Mouse (Mus musculus): ENCODE results near the gene S100a11. TPM values are rescaled to one million over a fixed set of nuclear protein-coding genes. Genes with fewer than 3 reads are reported as not detected.
"Not testable (repeated sequence)": the region's sequence is repeated elsewhere in the genome, so short reads cannot be mapped to it uniquely, and the experiment has no call there.

The S100a11 gene
- total RNA-seq, 1 experiment from 2014 or later = 205 TPM

DNA sequence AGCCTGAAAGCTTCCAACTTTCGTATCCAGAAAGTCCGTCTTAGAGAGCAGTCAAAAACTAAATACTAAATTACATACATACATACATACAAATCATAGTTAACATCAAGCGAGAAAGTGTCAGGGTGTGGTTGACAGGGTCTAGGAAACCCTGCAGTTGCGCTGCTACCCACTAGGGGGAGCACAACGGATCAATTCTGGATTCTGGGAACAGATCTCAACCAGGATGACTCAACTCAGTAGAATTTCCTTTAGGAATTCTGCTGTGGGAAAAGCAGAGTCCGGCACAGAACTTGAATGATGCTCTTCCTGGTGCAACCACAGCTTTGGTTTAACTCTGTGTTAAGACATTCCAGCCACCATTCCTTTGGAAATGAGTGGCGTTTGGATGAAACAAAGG is 2.3 kb downstream of the S100a11 start:
- DNase-seq = peak; percentile 63

DNA sequence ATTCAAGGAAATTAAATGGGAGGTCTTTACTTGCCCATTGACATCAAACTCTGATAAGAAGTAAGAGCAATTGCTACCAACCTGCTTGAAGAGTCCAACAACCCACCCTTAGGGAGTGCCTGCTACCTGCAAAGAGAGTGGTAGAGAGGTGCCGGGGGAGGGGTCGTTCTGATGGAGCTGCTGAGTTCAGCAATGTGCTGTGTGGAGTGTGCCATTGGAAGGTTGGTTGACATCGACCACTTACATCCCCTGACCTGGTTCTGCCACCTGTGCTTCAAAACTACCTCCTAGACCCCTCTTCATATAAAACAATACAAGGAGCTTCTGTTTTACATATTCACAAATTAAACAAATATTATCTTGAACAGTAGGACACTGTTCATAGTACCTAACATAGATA is 7.0 kb downstream of the S100a11 start:
- no peak for DNase-seq

DNA sequence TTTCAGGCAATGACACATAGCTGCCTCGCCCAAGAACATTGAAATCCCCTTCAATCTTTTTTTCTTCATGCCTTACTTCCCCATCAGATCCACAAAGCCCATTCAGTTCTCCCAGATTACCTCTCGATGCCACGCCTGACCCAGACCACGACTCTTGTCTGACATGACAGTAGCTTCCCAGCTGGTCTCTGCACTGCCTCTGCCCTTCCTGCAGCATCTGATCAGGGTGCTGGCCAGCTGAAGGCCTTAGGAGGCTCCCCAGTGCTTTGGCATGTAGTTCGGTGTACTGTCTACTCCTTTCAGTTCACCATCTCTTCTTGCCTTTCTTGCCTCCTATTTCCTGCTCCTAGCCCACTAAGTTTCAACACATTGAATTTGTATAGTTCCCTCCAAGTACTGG is 8.5 kb downstream of the S100a11 start:
- no peak for DNase-seq

DNA sequence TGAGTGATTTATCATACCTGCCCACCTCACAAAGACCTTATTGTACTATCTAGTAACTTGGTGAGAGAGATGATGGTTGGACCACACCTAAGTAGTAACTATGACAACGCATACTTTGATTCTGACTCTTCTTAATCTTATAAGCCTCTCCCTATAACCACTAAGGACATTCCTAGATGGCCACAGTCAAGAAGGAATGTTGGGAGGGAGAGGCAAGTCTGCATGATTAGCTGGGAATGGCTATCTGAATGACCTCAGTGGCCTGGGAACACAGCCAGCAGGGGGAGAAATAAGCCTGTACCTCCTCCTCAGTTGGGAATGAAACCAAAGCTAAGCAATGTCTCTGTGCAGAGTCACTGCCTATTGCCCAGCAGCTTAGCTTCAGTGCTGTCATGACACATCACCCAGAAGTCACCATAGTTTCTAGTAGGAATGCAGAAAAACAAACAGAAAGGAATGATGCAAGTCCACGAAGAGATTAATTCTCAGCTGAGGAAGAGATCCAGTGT is 16.8 kb downstream of the S100a11 start:
- DNase-seq = peak; percentile 70

DNA sequence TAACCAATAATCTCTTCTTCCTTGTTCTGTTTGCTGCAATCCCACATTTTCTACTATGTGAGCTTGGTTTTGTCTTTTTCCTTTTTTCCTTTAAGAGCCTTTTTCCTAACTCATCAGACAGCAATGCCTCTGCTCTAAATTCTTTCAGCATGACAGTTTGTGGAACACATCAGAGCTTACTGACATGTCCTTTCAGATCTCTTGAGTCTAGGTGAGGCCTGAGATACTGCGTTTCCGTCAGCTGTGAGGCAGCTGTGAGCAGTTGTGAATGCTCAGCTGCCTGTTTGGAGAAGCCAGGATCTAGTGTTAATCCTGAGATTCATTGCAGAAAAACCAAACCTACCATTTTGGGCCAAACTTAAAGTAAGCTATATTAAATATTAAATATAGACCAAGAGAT is 18.2 kb downstream of the S100a11 start:
- no peak for DNase-seq

DNA sequence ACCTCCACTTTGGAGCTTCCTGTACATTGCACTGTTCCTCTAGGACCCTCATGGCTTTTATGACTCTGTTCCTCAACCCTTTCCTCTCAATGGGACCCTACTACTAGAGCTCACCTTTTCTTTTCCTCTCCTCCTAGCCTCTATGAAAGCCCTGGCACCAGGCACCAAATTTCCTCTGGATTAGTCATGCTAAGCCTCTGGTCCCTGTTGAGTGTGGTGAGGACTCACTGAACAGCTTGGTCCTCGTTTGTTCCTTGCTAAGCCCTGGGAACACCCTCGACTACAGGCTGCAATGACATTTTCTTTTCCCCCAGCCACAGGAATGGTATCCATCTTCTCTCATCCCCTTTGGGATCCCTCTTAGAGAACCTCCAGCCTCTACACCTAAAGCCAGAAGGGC is 21.2 kb downstream of the S100a11 start:
- no peak for DNase-seq

DNA sequence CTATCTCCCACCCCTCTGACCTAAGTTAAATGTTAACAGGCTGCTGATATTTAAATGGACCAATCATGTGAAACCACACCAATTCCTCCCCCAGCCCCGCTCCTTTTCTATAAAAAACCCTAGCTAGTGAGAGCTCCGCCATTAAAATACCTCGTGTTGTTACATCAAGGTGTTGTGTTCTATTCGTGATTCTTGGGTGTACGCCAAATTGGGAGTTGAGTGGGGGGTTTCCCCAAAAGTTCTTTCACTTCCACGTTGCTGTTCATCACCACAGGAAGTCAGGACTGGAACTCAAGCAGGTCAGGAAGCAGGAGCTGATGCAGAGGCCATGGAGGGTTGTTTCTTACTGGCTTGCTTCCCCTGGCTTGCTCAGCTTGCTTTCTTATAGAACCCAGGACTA is 23.9 kb downstream of the S100a11 start:
- DNase-seq = not testable (repeated sequence)

DNA sequence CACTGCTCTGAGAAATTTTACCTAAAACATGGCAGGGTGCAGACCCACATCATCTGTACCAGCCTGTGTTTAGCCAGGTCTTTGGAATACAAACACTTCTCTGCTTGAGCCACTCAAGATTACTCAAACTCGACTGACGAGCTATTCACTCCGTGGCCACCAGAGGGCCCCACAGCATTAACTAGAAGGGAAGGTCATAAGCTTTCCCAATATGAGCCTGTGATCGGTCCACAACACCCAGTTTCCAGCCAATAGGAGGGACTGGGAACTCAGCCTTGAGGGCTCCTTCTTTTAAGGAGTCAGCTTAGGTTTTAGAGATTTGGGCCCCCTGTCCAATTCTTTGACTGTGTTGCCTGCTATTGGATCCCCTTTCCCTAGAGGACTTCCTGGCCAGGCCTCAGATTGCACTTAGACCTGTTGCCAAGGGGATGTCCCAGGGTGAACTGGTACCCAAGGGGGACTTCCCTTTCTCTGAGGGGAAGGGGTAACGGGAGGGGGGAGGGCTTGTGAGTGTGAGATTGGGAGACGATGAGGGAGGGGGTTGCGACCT is 26.9 kb downstream of the S100a11 start:
- peak; percentile 88 for DNase-seq

DNA sequence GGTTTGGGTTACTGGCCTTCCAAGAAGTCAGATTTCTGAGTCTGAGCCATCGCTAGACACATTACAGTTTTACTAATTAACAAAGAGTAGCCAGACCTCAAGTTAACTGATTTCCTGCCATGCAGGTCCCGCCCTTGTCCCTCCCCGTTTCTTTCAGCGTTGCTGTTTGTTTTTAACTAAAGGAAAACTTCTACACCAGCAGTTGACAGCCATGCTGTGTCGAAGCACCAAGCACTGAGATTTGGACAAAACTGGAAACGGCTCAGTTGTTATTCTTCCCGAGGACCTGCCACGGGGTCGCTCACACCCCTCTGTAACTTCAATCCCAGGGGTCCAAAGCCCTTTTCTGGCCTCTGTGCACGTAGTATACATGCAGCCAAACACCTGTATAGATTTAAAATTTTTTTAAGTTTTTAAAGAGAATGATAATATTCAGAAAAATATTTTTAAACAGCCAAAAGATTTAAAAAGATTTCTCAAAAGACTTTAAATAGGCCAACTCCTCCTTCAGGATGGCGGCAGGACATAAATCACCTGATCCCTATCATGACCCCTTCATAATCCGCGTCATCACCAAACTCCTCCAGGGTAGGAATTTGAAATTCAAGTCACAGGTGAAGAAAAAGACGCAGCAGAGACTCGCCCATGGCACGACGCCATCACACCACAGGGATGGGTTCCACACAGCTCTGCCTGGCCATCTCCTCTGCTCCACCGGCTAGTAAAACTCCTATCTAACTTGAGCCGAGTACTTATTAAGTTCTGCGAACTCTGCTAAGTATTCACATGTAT is 27.7 kb downstream of the S100a11 start:
- DNase-seq = peak; percentile 3

DNA sequence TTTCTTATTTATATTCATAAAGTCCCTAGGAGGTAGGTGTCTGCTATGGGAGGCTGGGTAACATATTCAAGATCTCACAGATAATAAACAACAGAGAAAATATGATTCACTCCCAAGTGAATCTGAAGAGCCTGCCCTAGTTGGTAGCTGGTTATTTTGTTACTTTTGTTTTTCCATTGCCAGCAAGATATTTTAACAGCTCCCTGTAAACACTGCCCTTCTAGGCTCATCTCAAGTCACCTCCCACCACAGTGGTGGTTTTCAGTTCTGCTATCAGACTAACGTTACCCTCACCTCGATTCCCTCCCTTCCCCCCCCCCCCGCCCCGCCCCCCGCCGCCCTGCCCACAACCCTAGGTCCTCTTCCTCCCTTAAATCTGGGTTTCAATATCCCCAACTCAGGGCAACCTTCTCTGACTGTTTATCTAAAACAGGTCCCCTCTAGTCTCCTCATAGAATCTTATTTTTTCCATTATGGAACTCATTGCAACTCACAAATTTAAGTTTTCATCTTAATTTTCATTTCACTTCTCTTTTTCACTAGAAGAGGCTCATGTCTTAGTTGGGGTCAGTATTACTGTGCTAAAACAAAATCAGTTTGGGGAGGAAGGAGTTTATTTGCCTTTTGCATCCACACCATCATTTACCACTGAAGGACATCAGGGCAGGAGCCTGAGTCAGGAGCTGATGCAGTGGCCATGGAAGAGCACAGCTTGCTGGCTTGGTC is 28.4 kb downstream of the S100a11 start:
- no peak for DNase-seq

DNA sequence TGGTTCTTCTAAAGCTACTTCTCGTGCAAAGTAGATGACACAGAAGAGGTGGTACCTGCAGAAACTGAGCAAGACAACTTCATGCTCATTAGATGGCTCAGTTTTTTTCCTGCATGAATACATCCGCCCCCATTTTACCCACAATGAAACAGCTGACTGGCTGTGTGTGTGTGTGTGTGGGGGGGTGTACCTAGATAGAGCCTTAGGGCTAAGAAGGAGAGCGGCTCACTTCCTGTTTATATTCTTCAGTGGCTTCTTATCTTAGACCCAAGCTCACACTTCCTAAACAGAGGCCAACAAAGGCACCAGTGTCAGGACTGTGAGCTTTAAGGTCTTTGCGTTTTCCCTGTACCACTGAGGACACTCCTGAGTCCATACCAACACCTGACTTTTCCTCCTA is 29.7 kb downstream of the S100a11 start:
- no peak for DNase-seq

DNA sequence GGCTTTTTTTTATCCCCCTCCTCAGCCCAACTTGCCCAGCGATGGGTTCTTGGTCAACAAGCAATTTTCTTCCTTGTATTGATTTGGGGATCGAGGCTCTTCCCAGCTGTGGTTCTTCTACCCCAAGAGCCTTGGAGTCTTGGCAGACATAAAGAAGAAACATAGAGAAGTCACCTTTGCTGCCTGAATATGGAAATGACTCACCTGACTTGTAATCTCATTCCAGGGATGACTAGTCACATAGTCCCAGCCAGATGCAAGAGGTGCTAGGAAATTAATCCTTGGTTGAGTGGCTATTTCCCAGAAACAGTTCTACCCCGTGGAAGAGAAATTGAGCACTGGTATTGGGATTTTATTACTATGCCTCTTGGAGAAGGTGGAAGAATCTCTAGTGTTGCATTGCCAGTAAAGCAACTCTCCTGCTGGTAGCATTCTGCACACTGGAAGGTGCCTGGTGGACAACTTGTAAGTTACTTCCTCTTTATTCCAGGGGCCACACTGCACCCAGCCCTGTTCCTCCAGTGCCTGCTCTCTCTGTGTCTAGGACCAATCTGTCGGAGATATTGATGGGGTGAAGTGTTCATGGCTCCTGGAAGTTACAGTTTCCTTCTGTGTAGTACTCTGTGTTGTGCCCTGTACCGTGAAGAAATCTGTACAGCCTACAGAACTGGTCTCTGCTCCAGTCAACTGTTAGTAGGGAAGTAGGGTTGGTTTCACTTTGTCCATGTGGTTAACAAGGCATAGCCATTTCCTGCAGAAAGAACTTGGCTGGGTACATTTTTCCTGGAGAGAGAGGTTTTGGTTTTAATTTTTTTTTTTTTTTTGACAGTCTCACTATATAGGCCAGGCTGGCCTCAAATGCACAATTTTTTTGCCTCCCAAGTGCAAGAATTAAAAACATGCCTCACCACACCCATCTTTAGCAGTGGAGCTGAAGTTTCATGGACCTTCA is 31.9 kb downstream of the S100a11 start:
- DNase-seq = no peak

DNA sequence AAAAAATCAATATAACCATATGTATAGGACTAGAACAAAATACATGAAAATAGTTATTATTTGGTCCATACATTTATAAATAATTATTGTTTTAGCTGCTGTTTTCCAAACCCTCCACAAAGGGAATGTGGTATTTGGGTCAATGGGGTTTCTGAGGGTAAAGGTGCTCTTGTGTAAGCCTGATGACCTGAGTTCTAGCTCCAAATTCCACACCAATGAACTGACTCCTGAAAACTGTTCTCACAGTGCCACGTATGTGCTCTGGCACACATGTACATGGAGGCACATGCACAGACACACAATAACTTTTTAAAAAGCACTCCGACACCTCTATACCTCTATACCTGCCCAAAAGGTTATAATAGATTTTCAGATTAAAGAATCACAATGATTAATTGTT is 33.0 kb downstream of the S100a11 start:
- no peak for DNase-seq

DNA sequence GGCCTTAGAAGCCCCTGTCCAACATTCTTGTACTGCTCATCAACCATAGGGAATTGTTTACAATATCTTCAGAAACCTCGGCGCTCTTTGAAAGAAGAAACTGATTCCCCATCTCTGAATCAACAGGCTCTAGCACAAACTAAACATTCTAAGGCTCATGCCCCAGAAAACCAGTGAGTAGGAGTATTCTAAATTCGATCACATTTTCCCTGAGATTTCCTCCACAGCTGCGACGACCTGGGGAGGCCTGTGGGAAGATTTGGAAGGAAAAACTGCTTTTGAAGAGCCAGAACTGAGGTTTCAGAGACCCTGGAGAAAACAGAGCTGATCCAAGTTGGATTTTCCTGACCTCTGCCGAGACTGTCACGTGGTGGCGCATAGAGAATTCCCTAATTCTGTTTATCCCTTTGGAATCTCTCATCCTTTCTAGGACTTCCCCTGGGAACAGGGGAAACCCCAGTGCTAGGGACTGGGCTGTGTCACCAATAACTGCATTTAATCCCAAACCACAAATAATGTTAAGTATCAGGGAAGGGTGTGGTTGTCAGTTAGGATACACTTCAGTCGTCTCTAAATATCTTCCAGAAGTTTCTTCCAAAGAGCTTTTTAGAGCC is 33.6 kb downstream of the S100a11 start:
- no peak for DNase-seq

DNA sequence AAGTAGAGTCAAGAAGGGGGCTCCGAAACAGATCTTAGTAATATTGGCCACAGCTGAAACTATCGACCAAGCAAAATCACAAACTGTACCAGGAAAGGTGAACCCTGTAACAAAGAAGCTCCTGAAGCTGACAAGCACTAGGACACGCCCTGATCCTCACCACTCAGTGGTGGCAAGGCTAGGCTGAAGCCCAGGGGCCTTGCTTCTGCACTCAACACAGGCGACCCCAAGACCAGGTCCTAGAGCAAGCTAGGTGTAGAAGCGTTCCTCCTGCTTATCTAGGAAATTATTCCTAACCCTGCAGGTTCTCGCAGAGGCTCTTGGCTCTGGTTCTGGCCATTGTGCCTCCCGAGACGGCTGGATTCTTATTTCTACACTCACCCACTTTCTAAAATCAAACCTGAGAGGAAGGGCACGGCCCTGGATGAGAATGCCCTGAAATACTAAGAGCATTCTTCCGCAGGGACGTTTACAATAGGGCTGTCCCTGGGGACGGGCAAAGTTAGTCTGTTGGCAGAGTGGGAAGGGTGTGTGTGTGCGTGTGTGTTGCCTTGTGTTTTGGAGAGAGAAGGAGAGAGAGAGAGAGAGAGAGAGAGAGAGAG is 34.2 kb downstream of the S100a11 start:
- DNase-seq = no peak

DNA sequence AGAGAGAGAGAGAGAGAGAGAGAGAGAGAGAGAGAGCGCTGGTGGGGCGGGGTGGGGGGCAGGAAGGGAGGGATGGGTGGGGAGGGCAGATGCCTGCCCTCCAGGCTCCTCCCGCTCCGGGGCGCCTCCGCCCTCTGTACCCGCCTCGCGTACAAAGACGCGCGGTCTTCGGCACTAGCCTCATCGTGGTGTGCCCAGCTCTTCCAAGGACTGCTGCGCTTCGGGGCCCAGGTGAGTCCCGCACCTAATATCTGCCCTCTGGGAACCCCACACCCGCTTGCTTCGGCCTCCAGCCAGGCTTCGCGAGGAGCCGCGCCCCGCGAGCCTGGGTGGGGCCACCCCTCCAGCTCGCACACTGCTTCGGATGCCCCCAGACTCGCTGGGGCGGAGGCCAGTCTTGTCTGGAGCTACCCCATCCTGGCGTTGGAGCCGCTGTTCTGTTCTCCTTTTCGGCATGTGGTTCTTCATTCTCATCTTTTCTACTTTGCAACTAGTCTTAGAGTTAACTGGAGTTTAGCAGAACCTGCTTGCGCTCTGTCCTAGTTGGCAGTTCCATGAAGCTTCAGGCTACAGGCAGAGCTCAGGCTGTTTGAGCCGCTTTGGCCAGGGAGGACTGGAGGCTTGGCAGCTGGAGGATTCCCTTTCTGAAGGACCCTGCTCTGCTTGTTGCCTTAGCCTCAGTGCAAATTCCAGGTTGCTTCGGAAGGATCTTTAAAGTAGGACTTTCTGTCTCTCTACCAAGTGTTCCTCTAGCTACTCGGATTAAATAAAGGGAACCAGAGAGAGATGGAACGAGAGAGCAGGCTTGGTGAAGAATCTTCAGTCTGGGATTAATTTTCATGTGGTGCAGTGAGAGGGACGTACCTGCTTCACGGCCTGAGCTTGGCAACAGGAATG is 34.9 kb downstream of the S100a11 start, which contains the start of gene S100a10:
Gene S100a10 (plus strand): TSS at position 100 of the 897 bp plus-strand sequence.
- peak; percentile 79 for DNase-seq

DNA sequence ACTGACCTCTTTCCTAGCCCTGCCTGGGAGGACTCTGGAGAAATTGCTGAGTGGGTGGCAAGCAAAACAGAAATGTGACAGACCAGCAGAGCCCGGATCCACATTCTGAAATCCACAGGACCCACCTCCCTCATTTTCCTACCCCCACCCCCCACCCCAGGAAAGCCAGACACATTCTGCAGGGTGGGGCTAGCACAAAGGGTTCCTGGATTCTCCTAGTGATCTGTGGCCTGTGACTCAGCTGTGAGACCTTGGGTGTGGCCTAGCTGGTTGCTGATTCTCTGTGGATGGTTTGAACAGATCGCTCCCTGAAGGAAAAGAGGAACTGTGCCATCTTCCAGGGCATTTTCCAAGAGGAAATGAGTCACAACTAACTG is 35.6 kb downstream of the S100a11 start:
- peak; percentile 57 for DNase-seq

DNA sequence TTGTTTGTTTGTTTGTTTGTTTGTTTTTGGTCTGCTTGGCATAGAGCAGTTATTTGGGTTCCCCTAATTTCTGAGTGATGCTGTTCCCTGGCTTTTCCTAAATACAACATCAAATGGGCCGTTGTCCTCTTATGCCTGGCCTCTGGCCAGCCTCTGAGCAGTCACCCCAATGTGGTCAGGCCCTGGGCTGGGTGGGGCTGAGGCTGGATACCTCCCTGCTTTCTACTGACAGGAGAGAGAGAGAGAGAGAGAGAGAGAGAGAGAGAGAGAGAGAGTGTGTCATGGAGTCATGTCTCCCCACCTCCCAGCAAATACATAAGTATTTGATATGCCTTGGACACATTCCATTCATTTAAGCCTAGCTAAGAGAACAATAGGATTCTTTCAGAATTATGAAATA is 36.3 kb downstream of the S100a11 start:
- DNase-seq = peak; percentile 20

DNA sequence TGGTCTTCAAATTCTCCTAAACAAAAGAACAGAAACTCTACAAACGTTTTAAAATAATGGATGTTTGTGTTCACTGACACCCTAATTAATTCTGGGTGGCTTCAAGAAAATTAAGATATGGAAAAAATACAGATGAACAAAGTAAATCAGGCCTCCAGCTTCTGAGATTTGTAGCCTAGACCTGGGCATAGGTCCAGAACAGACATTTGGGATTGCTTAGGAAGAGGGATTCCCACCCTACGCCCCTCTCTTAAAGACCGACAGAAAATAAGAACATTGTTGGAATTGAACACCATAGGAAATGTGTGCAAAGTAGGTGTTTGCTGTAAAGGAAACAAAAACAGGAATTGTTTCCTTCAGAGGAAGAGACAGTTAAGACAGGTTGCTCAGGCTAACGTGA is 37.2 kb downstream of the S100a11 start:
- DNase-seq = no peak

DNA sequence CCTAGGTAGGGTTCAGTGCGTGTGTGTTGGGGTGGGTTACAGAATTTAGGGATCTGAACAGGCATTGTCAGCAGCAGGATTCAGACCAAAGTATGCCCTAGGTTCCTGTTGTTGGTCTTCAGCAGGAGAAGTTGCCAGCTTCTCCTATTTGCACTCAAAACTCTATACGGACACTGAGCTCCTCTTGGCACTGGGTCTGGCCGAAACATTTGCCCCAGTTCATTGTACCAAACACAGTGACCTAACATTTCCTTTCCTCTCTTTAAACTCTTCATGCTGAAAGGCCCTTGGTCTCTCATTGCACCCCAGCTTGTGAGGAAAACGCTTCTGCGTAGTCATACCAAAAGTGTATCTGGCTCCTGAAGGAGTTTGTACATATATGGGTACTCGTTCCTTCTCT is 39.7 kb downstream of the S100a11 start:
- DNase-seq = no peak
